Mouse (Mus musculus) liver, adult 2 months (tissue): ENCODE data around the gene Gm7168. TPM values are rescaled to one million over a fixed set of nuclear protein-coding genes. Genes with fewer than 3 reads are reported as not detected.
A peak's percentile ranks its signal among the peaks of the same experiment; 100 is the strongest.
"Not testable (repeated sequence)": the region's sequence is repeated elsewhere in the genome, so short reads cannot be mapped to it uniquely, and the experiment has no call there.

Experiments used
- DNase-seq: peaks from one replicate; pipeline ENCODE4 v3.0.0-alpha.2; 2011; ENCODE audit warnings: low read depth, low spot score; ENCODE audit errors: extremely low read depth
- H3K27ac ChIP-seq: fragments of 200-500 bp; replicated peaks from 2 replicates; pipeline ENCODE4 v1.5.1; 2012; ENCODE audit warnings: low read depth, mild to moderate bottlenecking, control low read depth, inconsistent platforms, low read length; ENCODE audit not compliant: insufficient read depth
- H3K27me3 ChIP-seq: fragments of 200-500 bp; 2 replicates; pipeline ENCODE4 v1.6.1; 2012; ENCODE audit warnings: mild to moderate bottlenecking, moderate library complexity, low read length, inconsistent platforms; ENCODE audit not compliant: control insufficient read depth, insufficient read depth
- H3K36me3 ChIP-seq: fragments of 200-500 bp; 2 replicates; pipeline ENCODE4 v1.6.1; 2012; ENCODE audit warnings: low read length, inconsistent platforms; ENCODE audit not compliant: control insufficient read depth, insufficient read depth
- H3K4me1 ChIP-seq: fragments of 200-500 bp; 2 replicates; pipeline ENCODE4 v1.6.1; 2011; ENCODE audit warnings: low read length; ENCODE audit not compliant: control insufficient read depth, insufficient read depth
- H3K4me3 ChIP-seq: fragments of 200-500 bp; 2 replicates; pipeline ENCODE4 v1.5.1; 2011; ENCODE audit warnings: low read depth, mild to moderate bottlenecking, control low read depth, low read length, moderate library complexity; ENCODE audit not compliant: insufficient read depth
- H3K79me2 ChIP-seq: fragments of 200-500 bp; 2 replicates; pipeline ENCODE4 v1.6.1; 2012; ENCODE audit warnings: inconsistent platforms, mild to moderate bottlenecking, low read length, moderate library complexity; ENCODE audit not compliant: control insufficient read depth, insufficient read depth
- H3K9ac ChIP-seq: fragments of 200-500 bp; 2 replicates; pipeline ENCODE4 v1.6.1; 2012; ENCODE audit warnings: low read depth, mild to moderate bottlenecking, control low read depth, inconsistent platforms, low read length
- CTCF ChIP-seq: fragments of 200-500 bp; IDR thresholded peaks from 2 replicates; pipeline ENCODE4 v1.5.1; 2011; ENCODE audit warnings: low read depth, low read length, control low read depth
- POLR2A ChIP-seq: fragments of 200-500 bp; IDR thresholded peaks from 2 replicates; pipeline ENCODE4 v1.6.1; 2011; ENCODE audit warnings: low read length, control low read depth; ENCODE audit not compliant: insufficient read depth; ENCODE audit errors: extremely low read depth
- WGBS: fragments of 180-500 bp; shearing (Covaris S2); methylation state at CpG from one replicate; pipeline ENCODE4 v1.1.7; 2018; 5-methylcytosine and 5-hydroxymethylcytosine counted together
- polyA plus RNA-seq: library from polyadenylated mRNA; depleted of rRNA; stranded (reverse); fragments of >200 nt; gene quantifications from 2 replicates; pipeline ENCODE4 v1.2.3, GENCODE M21; 2012; rRNA removed
- total RNA-seq: library from RNA; depleted of rRNA; stranded (reverse); fragments of >200 nt; gene quantifications from 2 replicates; pipeline ENCODE4 v1.2.3, GENCODE M21; 2014; rRNA removed

The Gm7168 gene
- not detected in 2 replicates for total RNA-seq
- polyA plus RNA-seq = not detected in 2 replicates

- H3K4me3 ChIP-seq, H3K27ac ChIP-seq, H3K27me3 ChIP-seq, DNase-seq, H3K9ac ChIP-seq, H3K4me1 ChIP-seq, H3K36me3 ChIP-seq, H3K79me2 ChIP-seq: not testable (repeated sequence)
- WGBS = 84% methylated on average over 1 of the region's 2 CpGs
Measured at GRCm38 (mm10) chr17:13948073-13948472, at the start of gene Gm7168. Gene Gm7168 (plus strand): TSS chr17:13948373.

DNA sequence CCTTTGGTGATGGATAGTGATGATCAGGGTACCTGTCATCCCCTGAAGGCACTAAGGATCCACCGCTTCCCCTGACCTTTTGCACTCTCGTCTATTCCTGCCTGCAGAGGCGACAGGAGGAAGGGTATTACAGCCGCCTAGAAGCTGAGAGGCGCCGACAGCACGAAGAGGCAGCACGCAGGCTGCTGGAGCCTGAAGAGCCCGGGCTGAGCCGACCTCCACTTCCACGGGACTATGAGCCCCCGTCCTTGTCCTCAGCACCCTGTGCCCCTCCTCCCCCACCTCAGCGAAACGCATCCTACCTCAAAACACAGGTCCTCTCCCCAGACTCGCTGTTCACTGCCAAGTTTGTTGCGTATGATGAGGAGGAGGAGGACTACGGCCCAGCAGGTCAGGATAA is 49.3 kb upstream of the Gm7168 start:
- WGBS = 95% methylated on average over 17 of the region's 17 CpGs
- TF ChIP-seq POLR2A (no peak), CTCF (no peak)
- no peak for DNase-seq
- Histone ChIP-seq H3K27ac (no peak overlapping the region), H3K79me2 (no peaks in the 10 kb centered on the region), H3K36me3 (peaks cover 43% of the 10 kb centered on the region), H3K9ac (no peak overlapping the region), H3K4me3 (no peak overlapping the region), H3K27me3 (no peaks in the 10 kb centered on the region), H3K4me1 (no peaks in the 10 kb centered on the region)

DNA sequence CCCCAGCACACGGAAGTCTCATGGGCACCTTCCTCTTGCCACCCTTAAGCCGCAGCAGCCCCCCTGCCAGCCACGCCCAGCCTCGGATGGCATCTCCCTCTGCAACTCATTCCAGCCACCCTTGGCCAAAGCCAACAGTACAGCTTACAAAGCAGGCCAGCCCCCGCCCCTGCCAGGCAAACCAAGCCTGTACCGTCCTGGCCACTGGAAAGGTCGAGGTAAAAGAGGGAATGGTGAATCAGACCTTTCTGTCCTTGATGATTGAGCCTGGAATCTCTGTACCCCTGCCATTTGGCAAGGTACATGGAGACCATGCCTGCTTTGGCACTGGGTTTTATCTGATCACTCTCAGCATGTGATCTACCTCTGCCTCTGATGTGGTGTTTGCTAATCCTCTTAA is 48.9 kb upstream of the Gm7168 start:
- no peaks in the 10 kb centered on the region for H3K4me1 ChIP-seq
- 78% methylated on average over 7 of the region's 7 CpGs for WGBS
- no peak overlapping the region for H3K4me3 ChIP-seq

DNA sequence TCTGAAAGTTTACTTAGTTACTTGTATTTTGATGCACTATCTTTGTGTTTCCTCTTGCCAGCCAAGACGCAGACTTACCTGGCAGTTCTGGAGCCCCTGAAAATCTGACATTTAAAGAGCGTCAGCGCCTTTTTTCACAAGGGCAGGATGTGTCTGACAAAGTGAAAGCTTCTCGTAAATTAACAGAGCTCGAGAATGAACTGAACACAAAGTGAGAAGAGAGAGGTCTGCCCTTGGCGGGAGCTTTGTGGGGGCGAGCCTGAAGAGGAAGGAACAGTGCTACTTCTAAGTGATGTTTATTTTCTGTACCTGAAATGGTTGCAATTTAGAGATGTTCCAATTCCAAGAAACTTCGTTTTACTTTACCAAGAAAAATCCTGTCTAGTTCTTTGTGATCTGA is 44.4 kb upstream of the Gm7168 start:
- no peak overlapping the region for H3K27ac ChIP-seq
- H3K36me3 ChIP-seq = peaks cover 38% of the 10 kb centered on the region
- H3K4me1 ChIP-seq = no peaks in the 10 kb centered on the region
- DNase-seq = no peak
- H3K79me2 ChIP-seq = no peaks in the 10 kb centered on the region
- TF ChIP-seq POLR2A (no peak), CTCF (no peak)
- no peaks in the 10 kb centered on the region for H3K27me3 ChIP-seq
- WGBS = 94% methylated on average over 8 of the region's 8 CpGs
- H3K4me3 ChIP-seq = no peak overlapping the region
- no peak overlapping the region for H3K9ac ChIP-seq

More for the DNA sequence above, 48.9 kb upstream of the Gm7168 start:
- Histone ChIP-seq H3K27me3 (no peaks in the 10 kb centered on the region), H3K36me3 (peaks cover 47% of the 10 kb centered on the region), H3K9ac (no peak overlapping the region), H3K27ac (no peak overlapping the region), H3K79me2 (no peaks in the 10 kb centered on the region)
- DNase-seq = peak; percentile 15
- TF ChIP-seq POLR2A (no peak), CTCF (no peak)

GRCm38 (mm10) chr17:13907082-13907481 is 41.1 kb upstream of the Gm7168 start:
- no peak overlapping the region for H3K4me3 ChIP-seq
- 62% methylated on average over 5 of the region's 5 CpGs for WGBS
- no peak for TF ChIP-seq CTCF
- no peak for TF ChIP-seq POLR2A
- no peak overlapping the region for H3K27ac ChIP-seq
- H3K36me3 ChIP-seq = peaks cover 28% of the 10 kb centered on the region
- H3K79me2 ChIP-seq = no peaks in the 10 kb centered on the region
- H3K4me1 ChIP-seq = no peaks in the 10 kb centered on the region
- DNase-seq = no peak
- no peaks in the 10 kb centered on the region for H3K27me3 ChIP-seq
- H3K9ac ChIP-seq = no peak overlapping the region

DNA sequence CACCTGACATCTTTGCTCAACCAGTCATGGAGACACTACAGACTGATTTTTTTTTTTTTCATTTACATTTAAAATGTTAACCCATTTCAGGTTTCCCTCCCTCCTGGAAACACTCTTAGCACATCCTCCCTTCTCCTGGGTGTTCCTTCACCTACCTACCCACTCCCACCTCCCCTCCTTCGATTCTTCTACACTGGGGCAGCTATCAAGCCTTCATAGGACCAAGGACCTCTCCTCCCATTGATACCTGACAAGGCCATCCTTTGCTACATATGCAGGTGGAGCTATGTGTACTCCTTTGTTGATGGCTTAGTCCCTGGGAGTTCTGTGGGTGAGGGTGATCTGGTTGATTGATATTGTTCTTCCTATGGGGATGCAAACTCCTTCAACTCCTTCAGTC is 40.5 kb upstream of the Gm7168 start:
- Histone ChIP-seq H3K27ac (no peak overlapping the region), H3K27me3 (no peaks in the 10 kb centered on the region), H3K9ac (no peak overlapping the region), H3K4me3 (no peak overlapping the region), H3K79me2 (no peaks in the 10 kb centered on the region), H3K36me3 (peaks cover 25% of the 10 kb centered on the region), H3K4me1 (no peaks in the 10 kb centered on the region)
- TF ChIP-seq POLR2A (no peak), CTCF (no peak)
- no peak for DNase-seq
- 90% methylated on average over 1 of the region's 1 CpGs for WGBS
